Mouse (Mus musculus): ENCODE measurements at regions not wholly inside any gene's neighbourhood (a gene's known extent, or its start where the extent isn't known, plus 50 kb on each side); places are given as distances from the start of the nearest gene placed in this dataset.

- ATAC-seq (ENCODE audit: poor library complexity, severe bottlenecking): peak; percentile 80
Measured at GRCm38 (mm10) chr12:93152618-93153245, 1303.8 kb upstream of the Sel1l start.

- ATAC-seq (ENCODE audit: poor library complexity, severe bottlenecking): no peak
Measured at GRCm38 (mm10) chr12:93151530-93151929, 1302.6 kb upstream of the Sel1l start.

DNA sequence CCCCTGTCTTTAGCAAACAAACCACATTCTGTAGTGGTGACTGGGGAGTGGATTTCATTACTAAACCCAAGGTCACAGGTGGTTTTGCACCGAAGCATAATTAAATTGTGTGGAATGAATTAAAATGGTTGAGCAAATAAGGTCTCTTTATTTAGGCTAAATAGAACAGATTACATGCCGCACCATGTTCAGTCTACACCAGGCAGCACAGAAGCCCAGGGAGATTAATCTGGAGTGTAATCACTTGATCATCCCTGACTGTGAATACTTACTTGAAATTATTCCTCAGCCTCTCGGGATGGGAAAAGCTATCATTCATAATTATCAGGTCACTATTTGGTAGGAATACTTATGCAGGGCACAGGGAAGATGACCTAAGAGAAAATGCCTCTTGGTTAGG lies 1293.3 kb upstream of the Sel1l start:
- no peak for ATAC-seq (ENCODE audit: poor library complexity, severe bottlenecking)

DNA sequence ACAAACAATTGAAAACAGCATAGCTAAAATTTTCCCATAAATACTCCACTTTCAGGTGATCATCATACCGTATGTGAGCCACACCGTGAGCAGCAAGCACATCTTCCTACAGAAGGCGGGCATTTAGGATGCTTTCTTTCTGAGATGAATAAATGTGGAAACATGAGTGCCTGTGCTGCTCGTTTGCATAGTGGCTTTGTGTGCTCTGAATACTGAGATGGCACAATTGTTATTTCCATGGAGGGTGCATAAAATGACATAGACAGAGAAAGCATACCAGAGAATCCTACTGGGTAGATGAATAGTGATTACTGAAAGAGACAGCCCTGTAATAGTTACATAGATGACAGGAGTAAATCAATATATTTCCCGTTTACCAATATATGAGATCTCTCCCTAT lies 1287.4 kb upstream of the Sel1l start:
- no peak for ATAC-seq (ENCODE audit: poor library complexity, severe bottlenecking)

GRCm38 (mm10) chr12:93122216-93122615 lies 1273.3 kb upstream of the Sel1l start:
- no peak for ATAC-seq (ENCODE audit: poor library complexity, severe bottlenecking)

GRCm38 (mm10) chr12:93088031-93088790 lies 1239.3 kb upstream of the Sel1l start:
- ATAC-seq (ENCODE audit: poor library complexity, severe bottlenecking): no peak

GRCm38 (mm10) chr12:93063864-93064263 lies 1214.9 kb upstream of the Sel1l start:
- ATAC-seq (ENCODE audit: poor library complexity, severe bottlenecking): no peak

DNA sequence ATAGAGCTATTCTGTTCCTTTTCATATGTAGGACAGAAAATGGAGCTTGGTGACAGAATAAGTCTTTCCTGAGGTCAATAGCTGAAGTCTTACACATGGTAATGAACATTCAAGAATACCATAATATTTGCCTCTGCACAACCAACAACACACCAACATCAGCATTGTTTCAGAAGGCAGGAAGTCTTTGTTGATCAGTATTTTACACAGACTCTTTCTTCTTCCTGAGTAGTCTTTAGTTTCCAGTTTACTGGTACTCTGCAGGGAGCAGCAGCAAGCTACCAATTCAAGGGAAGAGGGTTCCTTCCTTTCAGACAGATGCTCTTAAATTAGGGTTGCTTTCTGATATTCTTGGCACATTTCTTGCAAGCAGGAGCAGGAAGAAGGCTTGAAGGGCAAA lies 1170.7 kb upstream of the Sel1l start:
- no peak for ATAC-seq (ENCODE audit: poor library complexity, severe bottlenecking)

GRCm38 (mm10) chr12:93011583-93011982 lies 1162.6 kb upstream of the Sel1l start:
- ATAC-seq (ENCODE audit: poor library complexity, severe bottlenecking): no peak

DNA sequence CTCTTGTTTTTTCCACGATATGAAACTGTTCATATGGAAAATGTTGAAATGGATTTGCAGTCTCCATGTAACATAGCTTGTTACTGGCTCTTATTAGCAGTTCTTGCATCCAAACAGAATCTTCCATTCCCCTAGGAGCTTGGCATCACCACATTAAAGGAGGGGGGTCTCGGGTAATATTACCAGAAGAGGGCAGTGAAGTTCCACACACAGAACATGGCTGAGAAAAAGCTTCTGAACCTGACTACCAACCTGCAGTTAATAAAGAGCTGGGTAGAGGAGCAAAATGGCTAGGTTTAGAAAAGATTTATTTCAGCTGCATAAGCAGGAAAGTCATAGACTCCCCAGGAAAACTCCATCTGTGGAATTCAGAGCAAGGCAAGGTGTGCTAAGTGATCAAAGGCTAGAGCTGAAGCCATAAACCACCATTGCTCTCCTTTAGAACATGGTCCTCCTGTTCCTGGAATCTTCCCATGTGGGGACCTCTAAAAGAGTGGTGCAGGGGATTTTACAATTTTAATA lies 1157.9 kb upstream of the Sel1l start:
- ATAC-seq (ENCODE audit: poor library complexity, severe bottlenecking): no peak

DNA sequence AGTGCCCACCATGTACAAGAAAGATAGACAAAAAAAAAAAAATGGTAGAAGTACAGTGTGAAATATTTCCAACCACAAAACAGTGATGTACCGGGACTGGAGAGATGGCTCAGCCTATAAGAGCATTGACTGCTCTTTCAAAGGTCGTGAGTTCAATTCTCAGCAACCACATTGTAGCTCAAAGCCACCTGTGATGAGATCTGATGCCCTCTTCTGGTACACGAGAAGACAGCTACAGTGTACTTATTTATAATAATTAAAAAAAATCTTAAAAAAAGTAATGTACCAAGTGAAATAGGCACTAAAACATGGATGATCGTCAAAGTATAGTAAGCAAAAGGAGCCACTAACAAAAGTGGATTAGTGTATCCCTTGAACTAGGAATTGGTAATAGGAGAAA lies 1154.2 kb upstream of the Sel1l start:
- ATAC-seq (ENCODE audit: poor library complexity, severe bottlenecking): no peak

GRCm38 (mm10) chr12:92975698-92976097 lies 1126.7 kb upstream of the Sel1l start:
- ATAC-seq (ENCODE audit: poor library complexity, severe bottlenecking): no peak

DNA sequence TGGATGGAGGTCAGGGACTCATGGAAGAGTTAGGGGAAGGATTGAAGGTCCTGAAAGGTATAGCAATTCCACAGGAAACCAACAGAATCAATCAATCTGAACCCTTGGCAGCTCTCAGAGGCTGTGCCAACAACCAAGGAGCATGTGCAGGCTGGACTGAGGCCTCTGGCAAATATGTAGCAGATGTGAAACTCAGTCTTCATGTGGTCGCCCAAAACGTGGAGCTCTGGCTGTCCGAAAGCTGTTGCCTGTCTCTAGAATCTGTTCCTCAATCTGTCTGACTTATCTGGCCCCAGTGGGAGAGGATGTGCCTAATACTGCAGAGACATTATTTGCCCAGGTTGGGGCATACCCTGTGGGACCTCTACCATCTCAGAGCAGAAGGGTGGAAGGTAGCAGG lies 1095.4 kb upstream of the Sel1l start:
- peak; percentile 71 for ATAC-seq (ENCODE audit: poor library complexity, severe bottlenecking)

DNA sequence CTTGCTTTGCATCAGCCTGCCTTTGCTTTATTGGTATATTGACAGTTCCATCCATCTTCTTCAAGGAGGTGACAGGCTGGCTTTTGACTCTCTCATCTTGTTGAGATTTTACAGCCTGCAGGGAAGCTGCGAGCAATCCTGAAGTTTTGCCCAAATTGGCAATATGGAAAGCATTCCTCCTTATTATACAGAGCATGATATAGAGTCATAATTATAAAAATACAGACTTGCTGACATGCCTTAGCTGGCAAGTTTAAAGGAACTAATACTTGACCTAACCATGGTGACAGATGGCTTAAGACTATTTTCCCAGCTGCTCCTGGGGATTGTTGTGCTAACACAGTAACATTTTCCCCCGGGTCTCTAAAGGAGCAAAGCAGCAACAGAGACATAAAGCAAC lies 1078.6 kb upstream of the Sel1l start:
- ATAC-seq (ENCODE audit: poor library complexity, severe bottlenecking): no peak

GRCm38 (mm10) chr12:92926942-92927341 lies 1078.0 kb upstream of the Sel1l start:
- ATAC-seq (ENCODE audit: poor library complexity, severe bottlenecking): no peak

GRCm38 (mm10) chr12:92919920-92920319 lies 1071.0 kb upstream of the Sel1l start:
- no peak for ATAC-seq (ENCODE audit: poor library complexity, severe bottlenecking)

DNA sequence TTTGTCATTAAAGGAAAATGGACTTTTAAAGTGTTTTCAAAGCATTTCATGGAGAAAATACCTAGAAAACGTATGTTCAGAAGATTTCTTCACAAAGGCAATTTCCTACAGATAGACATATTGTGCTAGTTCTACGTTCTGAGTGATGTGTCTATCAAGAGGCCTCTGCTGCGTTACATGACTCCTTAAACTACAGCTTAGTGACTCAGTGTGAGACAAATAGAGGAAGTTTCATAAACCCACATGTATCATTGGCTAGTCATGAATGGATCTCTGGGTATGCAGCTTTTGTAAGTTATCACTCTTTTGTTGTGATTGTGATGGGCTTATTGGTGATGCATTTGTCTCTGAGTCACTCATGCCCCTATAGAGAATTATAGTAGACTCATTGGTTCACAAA lies 1067.3 kb upstream of the Sel1l start:
- peak; percentile 68 for ATAC-seq (ENCODE audit: poor library complexity, severe bottlenecking)

DNA sequence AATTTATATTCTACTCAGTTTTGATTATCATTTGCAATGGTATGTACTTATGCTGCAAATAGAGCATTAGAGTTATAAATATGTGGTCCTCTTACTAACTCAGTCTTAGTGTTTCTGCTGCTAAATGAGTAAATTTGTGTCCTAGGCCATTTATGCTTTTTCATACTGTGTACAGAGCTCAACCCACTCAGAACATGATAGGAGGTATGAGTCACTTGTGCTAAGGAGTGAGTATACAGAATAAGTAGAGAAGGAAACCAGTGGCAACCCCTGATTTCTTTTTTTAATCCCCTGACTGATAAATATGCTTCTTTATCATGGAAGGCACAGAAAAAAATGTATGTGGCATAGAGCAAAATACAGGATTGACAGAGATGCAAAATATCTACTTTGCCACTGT lies 1066.8 kb upstream of the Sel1l start:
- ATAC-seq (ENCODE audit: poor library complexity, severe bottlenecking): no peak

DNA sequence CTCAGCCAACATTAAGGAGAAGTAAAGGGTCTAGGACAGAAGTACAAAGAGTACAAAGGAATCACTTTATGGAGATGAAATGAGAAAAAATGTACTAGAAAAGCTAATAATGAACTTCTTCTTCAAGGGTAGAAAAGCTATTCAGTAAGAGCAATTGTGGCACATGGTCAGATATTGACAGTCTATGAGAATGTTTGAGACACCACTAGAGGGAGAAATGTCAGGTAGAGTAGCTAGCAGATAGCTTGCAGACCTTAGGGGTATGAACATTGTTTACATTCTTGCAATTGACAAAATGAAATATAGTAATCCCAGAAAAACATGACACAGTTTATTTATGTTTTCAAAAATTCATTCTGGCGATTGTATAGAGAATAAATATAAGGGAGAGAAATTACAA lies 1066.2 kb upstream of the Sel1l start:
- no peak for ATAC-seq (ENCODE audit: poor library complexity, severe bottlenecking)

- ATAC-seq (ENCODE audit: poor library complexity, severe bottlenecking): no peak
Measured at GRCm38 (mm10) chr12:92904382-92904781, 1055.4 kb upstream of the Sel1l start.

GRCm38 (mm10) chr12:92892315-92892714 lies 1043.4 kb upstream of the Sel1l start:
- peak; percentile 61 for ATAC-seq (ENCODE audit: poor library complexity, severe bottlenecking)

DNA sequence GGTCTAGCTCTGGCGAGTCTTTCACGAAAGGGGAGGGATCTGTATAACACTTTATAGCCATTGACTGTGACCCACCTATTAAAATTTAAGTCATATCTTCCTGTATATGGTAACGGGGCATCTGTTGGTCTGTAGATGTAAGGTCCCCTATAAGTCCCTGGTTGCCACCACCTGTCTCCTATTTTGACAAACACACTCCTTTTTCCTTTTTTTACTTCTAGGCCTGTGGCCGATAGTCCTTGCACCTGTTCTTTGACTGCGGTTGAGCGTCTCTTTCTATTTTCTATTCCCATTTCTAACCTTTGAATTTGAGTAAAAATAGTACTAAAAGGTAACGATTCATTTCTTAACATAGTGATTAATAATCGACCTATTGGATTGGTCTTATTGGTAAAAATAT lies 1042.7 kb upstream of the Sel1l start:
- peak; percentile 47; the same call in 1 of the 2 replicates for ATAC-seq (ENCODE audit: poor library complexity, severe bottlenecking)
